Comparison of ENCODE assay signal across 15 mouse cellular contexts in genomic region chr3:149352546-149352945, GRCm38 (mm10).
"Had no signal": no experiment of that assay in that cellular context is flagged by ENCODE, and none has a peak within 500 bp of the region (broad histone marks: within the 10 kb centered on the region; RNA-seq: fewer than 3 reads in every experiment).

No protein-coding gene starts in this region.

- H3K9me3 ChIP-seq: liver, embryonic 13.5 days; midbrain, embryonic 10.5 days; midbrain, embryonic 13.5 days; neural tube, embryonic 13.5 days; stomach, embryonic 15.5 days had no signal

- H3K36me3 ChIP-seq: liver, embryonic 13.5 days; midbrain, embryonic 10.5 days; midbrain, embryonic 13.5 days; neural tube, embryonic 13.5 days; stomach, embryonic 15.5 days had no signal

- H3K27ac ChIP-seq: left cerebral cortex, adult 2 months; liver, embryonic 13.5 days; midbrain, embryonic 10.5 days; midbrain, embryonic 13.5 days; neural tube, embryonic 13.5 days; stomach, embryonic 15.5 days had no signal

- H3K4me1 ChIP-seq: liver, embryonic 13.5 days; megakaryocyte, embryonic 14.5 days had no signal

- H3K27me3 ChIP-seq: liver, embryonic 13.5 days; megakaryocyte, embryonic 14.5 days; neural tube, embryonic 13.5 days; stomach, embryonic 15.5 days had no signal

- H3K4me3 ChIP-seq: left cerebral cortex, adult 2 months; liver, embryonic 13.5 days; megakaryocyte, embryonic 14.5 days; midbrain, embryonic 10.5 days; midbrain, embryonic 13.5 days; myocyte; neural tube, embryonic 13.5 days; stomach, embryonic 15.5 days had no signal

- DNase-seq: kidney, postnatal 10 days; layer of hippocampus, postnatal 36 days; liver, embryonic 13.5 days; lung, embryonic 14.5 days; retina, postnatal 1 day; right cerebral cortex, postnatal 25 days; spleen, adult 18-20 months; thymus, postnatal 25 days had no signal
